Mouse (Mus musculus) embryonic facial prominence, embryonic 11.5 days (tissue): Measurements from ENCODE around the gene Olfr484. TPM values are rescaled to one million over a fixed set of nuclear protein-coding genes. Genes with fewer than 3 reads are reported as not detected.
"Not testable (repeated sequence)": the region's sequence is repeated elsewhere in the genome, so short reads cannot be mapped to it uniquely, and the experiment has no call there.

Source experiments
- ATAC-seq: fragments of 200-750 bp; cut with Nextera tagmentation; replicated peaks from 2 replicates; pipeline ENCODE4 v1.8.0; 2017; ENCODE audit warnings: low read depth; ENCODE audit not compliant: insufficient number of reproducible peaks, low FRiP score, low TSS enrichment
- DNase-seq: peaks from one replicate; pipeline ENCODE4 v3.0.0-alpha.2; 2015; ENCODE audit warnings: low spot score
- H3K27ac ChIP-seq: fragments of 300-500 bp; sonication (generic); replicated peaks from 2 replicates; pipeline ENCODE4 v1.5.1; 2014; ENCODE audit warnings: mild to moderate bottlenecking, low read depth, low read length, control low read depth
- H3K27me3 ChIP-seq: fragments of 300-500 bp; sonication (generic); 2 replicates; pipeline ENCODE4 v1.6.1; 2014; ENCODE audit warnings: mild to moderate bottlenecking, low read length, moderate library complexity, mixed read lengths; ENCODE audit not compliant: control insufficient read depth, insufficient read depth
- H3K36me3 ChIP-seq: fragments of 300-500 bp; sonication (generic); replicated peaks from 2 replicates; pipeline ENCODE4 v1.6.1; 2014; ENCODE audit warnings: low read depth, mild to moderate bottlenecking, low read length, moderate library complexity, mixed read lengths; ENCODE audit not compliant: control insufficient read depth, insufficient read depth
- H3K4me1 ChIP-seq: fragments of 300-500 bp; sonication (generic); 2 replicates; pipeline ENCODE4 v1.6.1; 2014; ENCODE audit warnings: low read length, mixed read lengths; ENCODE audit not compliant: control insufficient read depth, insufficient read depth
- H3K4me2 ChIP-seq: fragments of 300-500 bp; sonication (generic); 2 replicates; pipeline ENCODE4 v1.6.1; 2014; ENCODE audit warnings: low read depth, mild to moderate bottlenecking, control low read depth, low read length, moderate library complexity
- H3K4me3 ChIP-seq: fragments of 300-500 bp; sonication (generic); 2 replicates; pipeline ENCODE4 v1.5.1; 2014; ENCODE audit warnings: low read depth, low read length, control low read depth
- H3K9ac ChIP-seq: fragments of 300-500 bp; sonication (generic); replicated peaks from 2 replicates; pipeline ENCODE4 v1.6.1; 2014; ENCODE audit warnings: mild to moderate bottlenecking, control low read depth, low read length
- H3K9me3 ChIP-seq: fragments of 300-500 bp; sonication (generic); replicated peaks from 2 replicates; pipeline ENCODE4 v1.6.1; 2016; ENCODE audit warnings: mild to moderate bottlenecking, low read length, inconsistent platforms, mixed read lengths; ENCODE audit not compliant: control insufficient read depth
- WGBS: fragments of 180-500 bp; shearing (Covaris S2); extraction: QIAGEN DNeasy Blood & Tissue Kit; methylation state at CpG from one replicate; pipeline ENCODE4 v1.1.7; 2014; 5-methylcytosine and 5-hydroxymethylcytosine counted together
- polyA plus RNA-seq: library from polyadenylated mRNA; unstranded; fragments of >200 nt; fragmentation: Nextera tagmentation; extraction: Ambion mirVana; gene quantifications from 2 replicates; pipeline ENCODE4 v1.2.1, GENCODE M21; 2014

Olfr484 gene
- not detected in 2 replicates for polyA plus RNA-seq

GRCm38 (mm10) chr7:108127349-108127748 lies at the start of gene Olfr484:
Olfr484 (minus strand) TSS chr7:108127449.
- Histone ChIP-seq H3K9ac (no peak within 1 kb of the TSS), H3K36me3 (no peaks in the 10 kb centered on the region), H3K27ac (no peak within 1 kb of the TSS), H3K4me2 (no peak within 1 kb of the TSS), H3K9me3 (no peaks in the 10 kb centered on the region), H3K4me1 (no peaks in the 10 kb centered on the region), H3K4me3 (no peak within 1 kb of the TSS), H3K27me3 (no peaks in the 10 kb centered on the region)
- ATAC-seq (no peak), DNase-seq (no peak)

DNA sequence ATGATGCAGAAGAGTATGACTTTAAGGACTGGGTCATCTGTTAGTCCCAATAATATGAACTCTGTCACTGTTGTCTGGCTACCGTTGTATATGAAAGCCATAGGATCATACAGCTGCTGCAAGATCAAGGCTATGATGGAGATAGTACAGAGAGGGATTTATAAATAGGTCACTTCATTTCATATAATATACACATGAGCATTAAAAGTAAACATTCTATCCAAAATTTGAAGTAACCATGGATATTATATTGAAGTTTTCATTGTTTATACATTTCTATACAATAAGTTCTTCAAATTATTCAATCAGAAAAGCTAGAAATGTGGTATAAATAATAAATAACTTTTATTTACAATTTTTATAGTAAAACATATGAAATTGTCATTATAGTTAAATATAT lies 45.4 kb upstream of the Olfr484 start, which contains the start of gene Olfr486:
Olfr486 (minus strand) TSS at position 101 of the 400 bp plus-strand sequence.
- H3K4me2 ChIP-seq, H3K9me3 ChIP-seq, ATAC-seq, H3K36me3 ChIP-seq, H3K9ac ChIP-seq, H3K27ac ChIP-seq, H3K4me1 ChIP-seq, DNase-seq, H3K4me3 ChIP-seq, H3K27me3 ChIP-seq: not testable (repeated sequence)
- 94% methylated on average over 1 of the region's 1 CpGs for WGBS

DNA sequence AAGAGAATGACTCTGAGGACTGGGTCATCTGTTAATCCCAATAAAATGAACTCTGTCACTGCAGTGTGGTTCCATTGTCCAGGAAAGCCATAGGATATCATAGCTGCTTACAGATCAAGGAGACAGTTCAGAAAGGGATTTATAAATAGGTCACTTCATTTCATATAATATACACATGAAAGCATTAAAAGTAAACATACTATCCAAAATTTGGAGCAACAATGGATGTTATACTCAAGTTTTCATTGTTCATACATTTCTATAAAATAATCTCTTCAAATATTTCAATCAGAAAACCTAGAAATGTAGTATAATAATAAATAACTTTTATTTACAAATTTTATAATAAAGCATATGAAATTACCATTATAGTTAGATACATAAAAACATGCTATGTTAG lies 32.5 kb upstream of the Olfr484 start, which contains the start of gene Olfr485:
Olfr485 (minus strand) TSS at position 101 of the 400 bp plus-strand sequence.
- Histone ChIP-seq H3K9me3 (no peaks in the 10 kb centered on the region), H3K9ac (no peak within 1 kb of the TSS), H3K4me3 (no peak within 1 kb of the TSS), H3K36me3 (no peaks in the 10 kb centered on the region), H3K27ac (no peak within 1 kb of the TSS), H3K4me1 (no peaks in the 10 kb centered on the region), H3K27me3 (no peaks in the 10 kb centered on the region), H3K4me2 (no peak within 1 kb of the TSS)
- DNase-seq = no peak
- no peak for ATAC-seq

DNA sequence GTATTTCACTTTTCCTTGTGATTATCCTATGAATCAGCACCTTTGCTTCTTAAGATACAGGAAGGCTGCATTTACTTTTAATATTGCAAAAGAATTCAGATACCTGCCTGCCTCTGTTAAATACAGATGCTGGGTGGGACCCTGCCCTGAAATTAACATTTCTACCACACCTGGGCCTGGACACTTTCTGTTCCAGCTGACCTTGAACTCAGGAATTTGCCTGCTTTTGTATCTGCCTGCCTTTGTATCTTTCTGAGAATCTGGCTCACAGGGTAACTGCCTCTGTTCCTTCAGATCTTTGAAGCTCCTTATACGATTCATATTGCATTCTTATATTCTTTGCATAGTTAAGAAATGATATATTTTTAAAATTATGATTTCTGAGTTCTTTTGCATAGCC lies 5.8 kb downstream of the Olfr484 start:
- no peaks in the 10 kb centered on the region for H3K9me3 ChIP-seq
- no peaks in the 10 kb centered on the region for H3K4me1 ChIP-seq
- ATAC-seq (no peak), DNase-seq (no peak)
- 76% methylated on average over 1 of the region's 1 CpGs for WGBS
- H3K4me3 ChIP-seq = no peak overlapping the region
- no peak overlapping the region for H3K9ac ChIP-seq
- no peak overlapping the region for H3K4me2 ChIP-seq
- no peak overlapping the region for H3K27ac ChIP-seq
- no peaks in the 10 kb centered on the region for H3K36me3 ChIP-seq
- no peaks in the 10 kb centered on the region for H3K27me3 ChIP-seq

- no peak overlapping the region for H3K27ac ChIP-seq
- no peak overlapping the region for H3K4me2 ChIP-seq
- no peak overlapping the region for H3K4me3 ChIP-seq
- H3K27me3 ChIP-seq = no peaks in the 10 kb centered on the region
- DNase-seq (no peak), ATAC-seq (no peak)
- 11% methylated on average over 1 of the region's 1 CpGs for WGBS
- H3K9ac ChIP-seq = no peak overlapping the region
- H3K9me3 ChIP-seq = no peaks in the 10 kb centered on the region
- no peaks in the 10 kb centered on the region for H3K36me3 ChIP-seq
- no peaks in the 10 kb centered on the region for H3K4me1 ChIP-seq
Observed at GRCm38 (mm10) chr7:108120681-108121080, 6.6 kb downstream of the Olfr484 start.

GRCm38 (mm10) chr7:108100549-108100948 lies 26.7 kb downstream of the Olfr484 start, which contains the start of gene Olfr483:
Olfr483 (plus strand) TSS chr7:108100849.
- Histone ChIP-seq H3K27ac (no peak within 1 kb of the TSS), H3K4me1 (no peaks in the 10 kb centered on the region), H3K27me3 (no peaks in the 10 kb centered on the region), H3K36me3 (no peaks in the 10 kb centered on the region), H3K4me2 (no peak within 1 kb of the TSS), H3K4me3 (no peak within 1 kb of the TSS), H3K9ac (no peak within 1 kb of the TSS), H3K9me3 (no peaks in the 10 kb centered on the region)
- 87% methylated on average over 1 of the region's 1 CpGs for WGBS
- no peak for ATAC-seq
- DNase-seq = no peak

DNA sequence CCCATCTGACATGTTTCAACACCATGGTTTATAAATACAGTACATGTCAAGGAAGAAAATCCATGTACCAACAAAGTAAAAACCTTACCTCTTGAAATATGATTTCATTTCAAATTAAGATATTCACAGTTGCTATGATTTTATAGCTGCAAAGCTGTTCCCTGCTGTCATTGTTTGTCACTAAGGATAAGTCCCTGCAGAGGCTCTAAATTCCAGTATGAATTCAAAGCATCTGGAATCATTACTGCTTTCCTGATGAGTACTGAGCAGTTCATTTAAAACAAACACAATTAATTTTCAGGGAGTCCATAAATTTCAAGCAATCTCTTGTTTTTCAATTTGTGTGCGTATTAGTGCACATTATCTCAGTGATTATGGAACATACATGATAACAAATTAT lies 29.8 kb downstream of the Olfr484 start, which contains the start of gene Olfr482:
Olfr482 (minus strand) TSS at position 101 of the 400 bp plus-strand sequence.
- WGBS = 79% methylated on average over 1 of the region's 1 CpGs
- Histone ChIP-seq H3K36me3 (no peaks in the 10 kb centered on the region), H3K4me3 (no peak within 1 kb of the TSS), H3K9ac (no peak within 1 kb of the TSS), H3K27ac (no peak within 1 kb of the TSS), H3K4me2 (no peak within 1 kb of the TSS), H3K9me3 (no peaks in the 10 kb centered on the region), H3K27me3 (no peaks in the 10 kb centered on the region), H3K4me1 (no peaks in the 10 kb centered on the region)
- ATAC-seq = no peak
- DNase-seq = no peak

DNA sequence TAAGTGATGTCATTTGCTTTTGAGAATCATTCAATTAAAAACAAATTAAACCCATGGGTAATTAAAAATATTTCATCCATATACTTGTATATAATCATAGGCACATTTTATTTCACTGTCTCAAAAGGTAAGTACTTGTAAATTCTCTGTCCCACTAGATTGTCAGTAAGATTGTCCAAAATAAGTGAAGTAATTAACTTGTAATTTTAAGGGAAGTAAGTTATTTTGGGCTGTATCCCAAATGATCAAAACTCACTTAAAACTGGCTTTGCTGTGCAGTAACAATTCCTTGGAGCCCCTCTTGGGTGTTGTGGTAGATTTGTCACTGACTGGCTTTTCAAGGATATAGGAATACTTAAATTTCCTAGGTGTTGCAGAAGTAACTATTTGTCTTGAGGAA lies 47.7 kb downstream of the Olfr484 start, which contains the start of gene Olfr481:
Olfr481 (plus strand) TSS at position 301 of the 400 bp plus-strand sequence.
- Histone ChIP-seq H3K4me2 (no peak within 1 kb of the TSS), H3K9me3 (no peaks in the 10 kb centered on the region), H3K27ac (no peak within 1 kb of the TSS), H3K9ac (no peak within 1 kb of the TSS), H3K4me1 (no peaks in the 10 kb centered on the region), H3K4me3 (no peak within 1 kb of the TSS), H3K27me3 (no peaks in the 10 kb centered on the region), H3K36me3 (no peaks in the 10 kb centered on the region)
- DNase-seq = no peak
- ATAC-seq = no peak
